Mouse (Mus musculus) central nervous system, embryonic 11.5 days (tissue): ENCODE results near the gene Cracr2a. TPM values are rescaled to one million over a fixed set of nuclear protein-coding genes. Genes with fewer than 3 reads are reported as not detected.

ENCODE experiments used
- polyA plus RNA-seq: library from polyadenylated mRNA; depleted of rRNA; stranded (reverse); fragments of >200 nt; gene quantifications from 2 replicates; pipeline ENCODE4 v1.2.3, GENCODE M21; 2012; rRNA removed

Gene Cracr2a
- polyA plus RNA-seq: 0.70 and 0.71 TPM in 2 replicates

DNA sequence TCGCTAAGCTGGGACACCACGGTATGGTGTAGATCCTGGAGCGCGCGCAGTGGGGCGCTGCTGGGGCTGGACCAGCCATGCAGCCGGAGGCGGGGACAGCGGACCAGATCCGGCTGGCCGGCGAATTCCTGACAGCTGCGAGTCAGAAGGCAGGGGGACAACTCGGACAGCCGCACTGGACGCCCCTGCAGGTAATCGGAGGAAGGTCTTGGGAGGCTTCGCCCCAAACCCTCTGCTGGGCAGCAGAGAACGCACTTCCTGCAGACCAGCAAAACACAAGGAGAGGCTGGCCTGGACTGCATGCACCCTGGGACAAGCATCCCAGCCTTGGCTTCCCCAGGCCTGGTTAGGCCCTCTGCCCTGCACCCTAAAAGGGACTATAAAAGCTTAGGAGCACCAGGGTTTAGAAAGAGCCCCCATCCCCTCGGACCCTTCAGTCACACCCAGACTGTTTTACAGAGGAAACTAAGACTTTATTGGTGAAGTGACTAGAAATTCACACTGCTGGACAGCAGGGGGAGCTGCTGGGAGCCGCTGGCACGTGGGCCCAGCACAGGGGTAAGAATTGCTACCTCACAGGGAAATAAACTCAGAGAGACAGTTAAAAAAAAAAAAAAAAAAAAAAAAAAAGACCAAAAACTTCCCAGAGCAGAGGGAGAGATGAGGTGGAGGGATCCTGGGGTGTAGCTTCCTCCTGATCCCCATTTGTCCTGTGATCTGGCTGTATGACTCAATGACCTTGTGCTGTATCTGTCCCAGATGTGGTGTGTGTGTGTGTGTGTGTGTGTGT, at the start of gene Cracr2a:
Gene Cracr2a (plus strand): TSS at position 108 of the 790 bp plus-strand sequence.

Other genes starting within 250 kb of the Cracr2a start
- 40.1 and 44.5 TPM in 2 replicates for gene Parp11, start 114.5 kb upstream of the Cracr2a start, polyA plus RNA-seq
- 14.1 and 19.2 TPM in 2 replicates for gene Prmt8, start 208.1 kb downstream of the Cracr2a start, polyA plus RNA-seq